Mouse (Mus musculus) cerebellum, adult 2 months (tissue): ENCODE measurements around the gene D330020A13Rik. TPM values are rescaled to one million over a fixed set of nuclear protein-coding genes. Genes with fewer than 3 reads are reported as not detected.

Source experiments
- DNase-seq, 2 experiments: peaks; one replicate each; pipeline ENCODE4 v3.0.0; 2021
- H3K27ac ChIP-seq: fragments of 200-500 bp; 2 replicates; pipeline ENCODE4 v1.5.1; 2012; ENCODE audit warnings: low read length, control low read depth, inconsistent platforms; ENCODE audit not compliant: insufficient read depth
- H3K27me3 ChIP-seq: fragments of 200-500 bp; 2 replicates; pipeline ENCODE4 v1.6.1; 2012; ENCODE audit warnings: inconsistent platforms, mild to moderate bottlenecking, low read length, moderate library complexity; ENCODE audit not compliant: control insufficient read depth, insufficient read depth
- H3K4me1 ChIP-seq: fragments of 200-500 bp; 2 replicates; pipeline ENCODE4 v1.6.1; 2011; ENCODE audit warnings: low read length; ENCODE audit not compliant: control insufficient read depth, insufficient read depth
- H3K4me3 ChIP-seq: fragments of 200-500 bp; replicated peaks from 2 replicates; pipeline ENCODE3; 2011; ENCODE audit warnings: mild to moderate bottlenecking, low read depth, low read length, control low read depth; ENCODE audit not compliant: insufficient read depth
- CTCF ChIP-seq: fragments of 200-500 bp; IDR thresholded peaks from 2 replicates; pipeline ENCODE4 v1.5.1; 2011; ENCODE audit warnings: low read depth, mild to moderate bottlenecking, control low read depth, low read length, moderate library complexity, borderline replicate concordance; ENCODE audit not compliant: insufficient read depth
- POLR2A ChIP-seq: fragments of 200-500 bp; IDR thresholded peaks from 2 replicates; pipeline ENCODE4 v1.6.1; 2011; ENCODE audit warnings: low read length, control low read depth, borderline replicate concordance; ENCODE audit not compliant: insufficient read depth
- WGBS: fragments of 180-500 bp; shearing (Covaris S2); methylation state at CpG from one replicate; pipeline ENCODE4 v1.1.7; 2018; 5-methylcytosine and 5-hydroxymethylcytosine counted together
- polyA plus RNA-seq: library from polyadenylated mRNA; depleted of rRNA; stranded (reverse); fragments of >200 nt; gene quantifications from 2 replicates; pipeline ENCODE4 v1.2.3, GENCODE M21; 2012; rRNA removed

D330020A13Rik gene
- 0.10 TPM in 2 replicates for polyA plus RNA-seq

DNA sequence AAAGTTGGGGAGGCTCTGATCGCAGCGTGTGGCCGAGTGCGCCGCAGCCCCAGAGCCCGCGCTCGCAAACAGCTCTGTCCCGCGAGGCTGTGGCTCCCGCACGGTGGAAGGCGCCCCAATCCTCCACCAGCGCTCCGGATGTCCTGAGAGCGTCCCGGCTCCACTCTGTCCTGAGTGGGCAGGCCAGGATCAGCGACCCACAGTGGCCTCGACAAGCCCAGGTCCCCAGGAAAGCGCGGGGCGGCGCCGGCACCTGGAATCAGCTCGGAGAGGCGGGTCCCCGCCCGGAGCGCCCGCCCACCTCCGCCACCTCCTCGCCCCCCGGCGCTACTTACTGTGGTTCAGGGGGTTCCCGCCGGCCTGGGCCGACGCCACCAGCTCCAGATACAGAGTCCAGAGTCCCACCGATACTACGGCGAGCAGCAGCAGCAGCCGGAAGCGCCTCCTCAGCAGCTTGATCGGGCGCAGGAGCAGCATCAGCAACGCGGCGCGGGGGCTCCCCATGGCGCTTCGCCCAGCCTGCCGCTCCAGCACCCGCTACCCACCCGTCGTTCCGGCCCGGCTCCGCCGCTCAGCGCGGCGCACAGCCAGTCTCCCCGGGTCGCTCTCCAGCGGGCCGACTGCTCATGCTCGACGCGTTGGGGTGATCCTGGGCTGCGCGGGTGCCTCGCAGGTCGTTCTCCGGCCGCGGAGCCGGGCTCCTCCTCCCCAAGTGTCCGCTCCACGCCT is at the start of gene D330020A13Rik, which contains the start of gene B4galnt3:
Gene D330020A13Rik (plus strand): TSS at position 309 of the 729 bp plus-strand sequence.
Gene B4galnt3 (minus strand): TSS at position 504 of the 729 bp plus-strand sequence.
- H3K27ac ChIP-seq: no peak within 1 kb of the TSS

GRCm38 (mm10) chr6:120246676-120247075 is 47.5 kb upstream of the D330020A13Rik start:
- H3K4me1 ChIP-seq: no peaks in the 10 kb centered on the region
- H3K27me3 ChIP-seq: no peaks in the 10 kb centered on the region
- H3K27ac ChIP-seq: no peak overlapping the region
- WGBS: 82% methylated on average over 5 of the region's 5 CpGs
- no peak for DNase-seq
- TF ChIP-seq POLR2A: no peak
- TF ChIP-seq CTCF: no peak
- no peak overlapping the region for H3K4me3 ChIP-seq

More for the DNA sequence above, at the start of gene D330020A13Rik, which contains the start of gene B4galnt3:
- Histone ChIP-seq H3K4me3 (peak within 1 kb of the TSS; percentile 61), H3K27me3 (peaks cover 2% of the 10 kb centered on the region; the same call in 1 of the 2 replicates), H3K4me1 (peaks cover 4% of the 10 kb centered on the region; the same call in 1 of the 2 replicates)
- peak; percentile 5 to 28 for DNase-seq
- WGBS: 1% methylated on average over 79 of the region's 79 CpGs
- no peak for TF ChIP-seq CTCF
- no peak for TF ChIP-seq POLR2A

GRCm38 (mm10) chr6:120249831-120250230 is 44.3 kb upstream of the D330020A13Rik start:
- Histone ChIP-seq H3K27me3 (no peaks in the 10 kb centered on the region), H3K27ac (no peak overlapping the region), H3K4me1 (no peaks in the 10 kb centered on the region), H3K4me3 (no peak overlapping the region)
- 64% methylated on average over 5 of the region's 5 CpGs for WGBS
- no peak for DNase-seq
- TF ChIP-seq CTCF: no peak
- no peak for TF ChIP-seq POLR2A

DNA sequence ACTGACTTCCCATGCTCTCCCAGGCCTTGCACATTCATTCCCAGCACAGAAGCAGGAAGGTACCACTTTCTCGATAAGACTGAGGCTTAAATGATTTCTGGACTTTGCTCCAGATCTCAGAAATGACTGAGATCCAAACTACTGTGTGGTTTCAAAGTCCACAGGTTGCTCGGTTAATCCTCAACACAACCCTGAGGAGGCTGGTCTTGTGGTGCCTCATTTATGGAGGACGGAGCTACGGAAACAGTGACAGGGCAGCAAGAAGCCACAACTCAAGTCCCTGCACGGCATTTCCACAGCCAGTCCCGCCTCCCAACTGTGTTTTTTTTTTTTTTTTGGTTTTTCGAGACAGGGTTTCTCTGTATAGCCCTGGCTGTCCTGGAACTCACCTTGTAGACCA is 43.2 kb upstream of the D330020A13Rik start:
- Histone ChIP-seq H3K27me3 (no peaks in the 10 kb centered on the region), H3K4me1 (no peaks in the 10 kb centered on the region), H3K27ac (no peak overlapping the region), H3K4me3 (no peak overlapping the region)
- 85% methylated on average over 7 of the region's 7 CpGs for WGBS
- TF ChIP-seq CTCF: no peak
- TF ChIP-seq POLR2A: no peak
- no peak for DNase-seq

GRCm38 (mm10) chr6:120252741-120253140 is 41.4 kb upstream of the D330020A13Rik start:
- no peak overlapping the region for H3K4me3 ChIP-seq
- no peaks in the 10 kb centered on the region for H3K4me1 ChIP-seq
- 82% methylated on average over 2 of the region's 2 CpGs for WGBS
- no peaks in the 10 kb centered on the region for H3K27me3 ChIP-seq
- no peak for TF ChIP-seq POLR2A
- no peak for TF ChIP-seq CTCF
- no peak overlapping the region for H3K27ac ChIP-seq
- DNase-seq: no peak

DNA sequence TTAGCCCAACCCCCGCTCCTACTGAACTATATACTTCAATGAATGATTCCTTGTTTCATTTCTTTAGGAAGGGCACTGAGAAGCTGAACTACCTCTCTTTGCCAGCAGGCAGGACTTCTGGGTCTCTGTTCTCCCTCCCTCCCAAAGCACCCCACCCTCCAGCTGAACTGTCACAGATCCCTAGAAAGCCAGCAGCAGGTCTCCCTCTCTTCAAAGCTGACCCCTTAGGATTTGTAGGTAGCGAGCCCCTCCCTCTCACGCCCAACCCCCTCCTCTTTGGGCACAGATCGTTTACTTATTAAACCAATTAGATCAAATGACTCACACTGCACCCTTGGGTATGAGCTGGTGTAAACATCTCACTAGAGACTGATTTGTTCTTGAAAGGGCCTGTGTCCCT is 39.5 kb upstream of the D330020A13Rik start:
- no peaks in the 10 kb centered on the region for H3K4me1 ChIP-seq
- no peaks in the 10 kb centered on the region for H3K27me3 ChIP-seq
- no peak for TF ChIP-seq POLR2A
- TF ChIP-seq CTCF: no peak
- DNase-seq: no peak
- H3K4me3 ChIP-seq: no peak overlapping the region
- no peak overlapping the region for H3K27ac ChIP-seq
- 67% methylated on average over 4 of the region's 4 CpGs for WGBS

DNA sequence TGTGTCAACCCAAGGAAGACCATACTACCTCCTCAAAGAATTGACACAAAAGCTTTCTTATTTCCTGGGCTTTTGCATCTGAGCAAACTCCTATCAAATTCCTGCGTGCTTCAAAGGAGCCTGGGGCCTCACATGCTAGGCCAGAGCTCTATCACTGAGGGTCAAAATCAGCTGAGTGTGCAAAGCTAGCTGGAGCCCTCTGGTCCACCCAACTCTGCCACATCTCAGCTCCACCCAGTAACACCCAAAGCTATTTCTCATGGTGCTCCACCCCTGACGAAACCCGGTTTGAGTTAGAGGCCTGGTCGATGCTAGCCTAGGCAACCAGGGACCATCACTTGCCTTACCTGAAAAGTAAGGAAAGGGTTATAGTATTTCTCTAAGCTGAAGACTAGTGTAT is 39.0 kb upstream of the D330020A13Rik start:
- DNase-seq: no peak
- 79% methylated on average over 4 of the region's 4 CpGs for WGBS
- H3K4me3 ChIP-seq: no peak overlapping the region
- no peak for TF ChIP-seq POLR2A
- TF ChIP-seq CTCF: no peak
- no peaks in the 10 kb centered on the region for H3K4me1 ChIP-seq
- H3K27ac ChIP-seq: no peak overlapping the region
- H3K27me3 ChIP-seq: no peaks in the 10 kb centered on the region

GRCm38 (mm10) chr6:120255701-120256100 is 38.5 kb upstream of the D330020A13Rik start:
- H3K4me1 ChIP-seq: no peaks in the 10 kb centered on the region
- no peak overlapping the region for H3K4me3 ChIP-seq
- 83% methylated on average over 12 of the region's 12 CpGs for WGBS
- no peak overlapping the region for H3K27ac ChIP-seq
- peak in 1 of 2 experiments; percentile 12 for DNase-seq
- TF ChIP-seq POLR2A (no peak), CTCF (no peak)
- no peaks in the 10 kb centered on the region for H3K27me3 ChIP-seq
